Mouse (Mus musculus) MEL (cell line): ENCODE measurements at regions not wholly inside any gene's neighbourhood (a gene's known extent, or its start where the extent isn't known, plus 50 kb on each side); places are given as distances from the start of the nearest gene placed in this dataset.

ENCODE experiments used
- DNase-seq: peaks from one replicate; pipeline ENCODE4 v3.0.0; 2011; ENCODE audit warnings: low read depth, low spot score
- H3K27ac ChIP-seq: 2 replicates; pipeline ENCODE4 v1.5.1; 2012; ENCODE audit warnings: low read depth, mild to moderate bottlenecking, control low read depth, low read length, moderate library complexity; ENCODE audit not compliant: control insufficient read depth
- H3K27me3 ChIP-seq, 2 experiments: fragments of 150-350 bp in 1 of 2; sonication (generic) in 1 of 2; 2 replicates each; pipeline ENCODE4 v1.6.1; 2012; ENCODE audit warnings: low read length in 2 of 2, mild to moderate bottlenecking in 2 of 2, improper control_type of control experiment in 1 of 2, moderate library complexity in 1 of 2; ENCODE audit not compliant: insufficient read depth in 2 of 2, control insufficient read depth in 1 of 2
- H3K36me3 ChIP-seq, 2 experiments: 2 replicates each; pipeline ENCODE4 v1.6.1; 2012 to 2014; ENCODE audit warnings: low read length in 2 of 2, improper control_type of control experiment in 1 of 2, inconsistent platforms in 1 of 2, mild to moderate bottlenecking in 1 of 2; ENCODE audit not compliant: insufficient read depth in 2 of 2, control insufficient read depth in 1 of 2
- H3K4me1 ChIP-seq, 2 experiments: fragments of 150-350 bp in 1 of 2; sonication (generic) in 1 of 2; 2 replicates each; pipeline ENCODE4 v1.6.1; 2012; ENCODE audit warnings: low read length in 2 of 2, improper control_type of control experiment in 1 of 2, mild to moderate bottlenecking in 1 of 2; ENCODE audit not compliant: insufficient read depth in 2 of 2, control insufficient read depth in 1 of 2
- H3K4me3 ChIP-seq, 2 experiments: fragments of 150-350 bp in 1 of 2; sonication (generic) in 1 of 2; 2 replicates each; pipeline ENCODE4 v1.5.1; 2012; ENCODE audit warnings: low read depth in 2 of 2, low read length in 2 of 2, mild to moderate bottlenecking in 2 of 2, moderate library complexity in 2 of 2, control low read depth in 1 of 2, improper control_type of control experiment in 1 of 2; ENCODE audit not compliant: control insufficient read depth in 1 of 2, insufficient read depth in 1 of 2
- H3K79me2 ChIP-seq: 2 replicates; pipeline ENCODE4 v1.6.1; 2012; ENCODE audit warnings: mild to moderate bottlenecking, low read length, moderate library complexity; ENCODE audit not compliant: control insufficient read depth, poor library complexity, insufficient read depth
- H3K9ac ChIP-seq: 2 replicates; pipeline ENCODE4 v1.6.1; 2012; ENCODE audit warnings: low read depth, mild to moderate bottlenecking, control low read depth, low read length, moderate library complexity; ENCODE audit not compliant: control insufficient read depth, poor library complexity, severe bottlenecking
- H3K9me3 ChIP-seq: fragments of 150-350 bp; sonication (generic); replicated peaks from 2 replicates; pipeline ENCODE4 v1.6.1; 2012; ENCODE audit warnings: mild to moderate bottlenecking, low read length, improper control_type of control experiment, moderate library complexity; ENCODE audit not compliant: insufficient read depth
- CHD1 ChIP-seq: IDR thresholded peaks from 2 replicates; pipeline ENCODE4 v1.6.1; 2012; ENCODE audit warnings: low read depth, mild to moderate bottlenecking, inconsistent platforms, low read length, improper control_type of control experiment
- CHD2 ChIP-seq: IDR thresholded peaks from 2 replicates; pipeline ENCODE4 v1.6.1; 2011; ENCODE audit warnings: low read length, improper control_type of control experiment
- CTCF ChIP-seq, 3 experiments: IDR thresholded peaks in 2 of 3; conservative IDR thresholded peaks in 1 of 3; 2 replicates each; pipeline ENCODE4 v1.5.1; 2011 to 2012; ENCODE audit warnings: low read length in 3 of 3, low read depth in 2 of 3, mild to moderate bottlenecking in 2 of 3, improper control_type of control experiment in 1 of 3, inconsistent platforms in 1 of 3, mixed read lengths in 1 of 3, moderate library complexity in 1 of 3; ENCODE audit not compliant: control insufficient read depth in 1 of 3, insufficient read depth in 1 of 3, poor library complexity in 1 of 3, severe bottlenecking in 1 of 3
- ELF1 ChIP-seq: IDR thresholded peaks from 2 replicates; pipeline ENCODE4 v1.6.1; 2014; ENCODE audit warnings: low read depth, mild to moderate bottlenecking, inconsistent platforms, low read length, improper control_type of control experiment, moderate library complexity
- EP300 ChIP-seq, 2 experiments: IDR thresholded peaks; 2 replicates each; pipeline ENCODE4 v1.6.1; 2011; ENCODE audit warnings: improper control_type of control experiment in 2 of 2, low read length in 2 of 2, low read depth in 1 of 2, mild to moderate bottlenecking in 1 of 2
- ETS1 ChIP-seq: IDR thresholded peaks from 2 replicates; pipeline ENCODE4 v1.6.1; 2012; ENCODE audit warnings: low read depth, mild to moderate bottlenecking, inconsistent platforms, low read length, improper control_type of control experiment, moderate library complexity
- GATA1 ChIP-seq: IDR thresholded peaks from 2 replicates; pipeline ENCODE4 v1.6.1; 2011; ENCODE audit warnings: low read depth, low read length, improper control_type of control experiment
- HCFC1 ChIP-seq: IDR thresholded peaks from 2 replicates; pipeline ENCODE4 v1.6.1; 2012; ENCODE audit warnings: low read depth, mild to moderate bottlenecking, inconsistent platforms, low read length, improper control_type of control experiment, moderate library complexity
- JUND ChIP-seq: IDR thresholded peaks from 2 replicates; pipeline ENCODE4 v1.6.1; 2011; ENCODE audit warnings: low read depth, mild to moderate bottlenecking, improper control_type of control experiment, low read length
- MAFK ChIP-seq: IDR thresholded peaks from 2 replicates; pipeline ENCODE4 v1.6.1; 2011; ENCODE audit warnings: low read depth, mild to moderate bottlenecking, low read length, improper control_type of control experiment, borderline replicate concordance
- MEF2A ChIP-seq: IDR thresholded peaks from 2 replicates; pipeline ENCODE4 v1.6.1; 2014; ENCODE audit warnings: low read depth, mild to moderate bottlenecking, inconsistent platforms, low read length, improper control_type of control experiment; ENCODE audit not compliant: poor library complexity, insufficient replicate concordance, severe bottlenecking; ENCODE audit errors: extremely low read depth
- MYB ChIP-seq: IDR thresholded peaks from 2 replicates; pipeline ENCODE4 v1.6.1; 2011; ENCODE audit warnings: mild to moderate bottlenecking, low read depth, low read length, improper control_type of control experiment
- MYC ChIP-seq: IDR thresholded peaks from 2 replicates; pipeline ENCODE4 v1.6.1; 2011; ENCODE audit warnings: low read depth, mild to moderate bottlenecking, low read length, improper control_type of control experiment, moderate library complexity
- POLR2A ChIP-seq, 2 experiments: IDR thresholded peaks; 2 replicates each; pipeline ENCODE4 v1.6.1; 2011 to 2012; ENCODE audit warnings: low read length in 2 of 2, mild to moderate bottlenecking in 2 of 2, control low read depth in 1 of 2, improper control_type of control experiment in 1 of 2, low read depth in 1 of 2, moderate library complexity in 1 of 2; ENCODE audit not compliant: control insufficient read depth in 1 of 2, insufficient read depth in 1 of 2, poor library complexity in 1 of 2
- POLR2AphosphoS2 ChIP-seq: IDR thresholded peaks from 2 replicates; pipeline ENCODE4 v1.6.1; 2011; ENCODE audit warnings: low read length, improper control_type of control experiment
- POLR2AphosphoS5 ChIP-seq: IDR thresholded peaks from 2 replicates; pipeline ENCODE4 v1.6.1; 2012; ENCODE audit warnings: low read depth, borderline replicate concordance, mild to moderate bottlenecking, inconsistent platforms, low read length, moderate library complexity, mixed read lengths
- RAD21 ChIP-seq: IDR thresholded peaks from 2 replicates; pipeline ENCODE4 v1.6.1; 2011; ENCODE audit warnings: mild to moderate bottlenecking, low read depth, low read length, improper control_type of control experiment
- SIN3A ChIP-seq: IDR thresholded peaks from 2 replicates; pipeline ENCODE4 v1.6.1; 2012; ENCODE audit warnings: low read length, improper control_type of control experiment, inconsistent platforms
- SMC3 ChIP-seq: IDR thresholded peaks from 2 replicates; pipeline ENCODE4 v1.6.1; 2011; ENCODE audit warnings: low read depth, low read length, improper control_type of control experiment
- TBP ChIP-seq: IDR thresholded peaks from 2 replicates; pipeline ENCODE4 v1.8.0; 2011; ENCODE audit warnings: low read depth, low read length, improper control_type of control experiment
- USF1 ChIP-seq: IDR thresholded peaks from 2 replicates; pipeline ENCODE4 v1.6.1; 2014; ENCODE audit warnings: low read depth, mild to moderate bottlenecking, inconsistent platforms, low read length, improper control_type of control experiment, moderate library complexity
- USF2 ChIP-seq, 2 experiments: IDR thresholded peaks; 2 replicates each; pipeline ENCODE4 v1.6.1; 2011 to 2012; ENCODE audit warnings: improper control_type of control experiment in 2 of 2, low read length in 2 of 2, borderline replicate concordance in 1 of 2, inconsistent platforms in 1 of 2, low read depth in 1 of 2, mild to moderate bottlenecking in 1 of 2; ENCODE audit not compliant: insufficient read depth in 1 of 2
- ZKSCAN1 ChIP-seq: IDR thresholded peaks from 2 replicates; pipeline ENCODE4 v1.6.1; 2012; ENCODE audit warnings: low read depth, mild to moderate bottlenecking, inconsistent platforms, low read length, improper control_type of control experiment, moderate library complexity
- ZMIZ1 ChIP-seq: IDR thresholded peaks from 2 replicates; pipeline ENCODE4 v1.6.1; 2012; ENCODE audit warnings: low read depth, mild to moderate bottlenecking, inconsistent platforms, low read length, improper control_type of control experiment, moderate library complexity
- ZNF384 ChIP-seq: IDR thresholded peaks from 2 replicates; pipeline ENCODE4 v1.6.1; 2012; ENCODE audit warnings: low read depth, mild to moderate bottlenecking, inconsistent platforms, low read length, improper control_type of control experiment

- H3K79me2 ChIP-seq, result no peaks in the 10 kb centered on the region
- H3K9me3 ChIP-seq, result no peaks in the 10 kb centered on the region
- TF ChIP-seq CHD1 (no peak), ETS1 (no peak), CHD2 (no peak), SMC3 (no peak), USF1 (no peak), USF2 (IDR thresholded peaks at IDR 0.05; ENCODE audit: borderline replicate concordance in 1 of 2, insufficient read depth in 1 of 2, low read depth in 1 of 2, low read length in 2 of 2) (no peak), ELF1 (no peak), MYC (no peak), RAD21 (no peak), POLR2AphosphoS5 (no peak), TBP (no peak), MAFK (no peak), POLR2AphosphoS2 (no peak), EP300 (IDR thresholded peaks at IDR 0.05; ENCODE audit: low read depth in 1 of 2, low read length in 2 of 2) (no peak), ZNF384 (no peak), HCFC1 (no peak), POLR2A (IDR thresholded peaks at IDR 0.05; ENCODE audit: control insufficient read depth in 1 of 2, insufficient read depth in 1 of 2, low read depth in 1 of 2, low read length in 2 of 2, poor library complexity in 1 of 2) (no peak), SIN3A (no peak)
- no peak overlapping the region for H3K4me3 ChIP-seq
- no peak for DNase-seq
- no peaks in the 10 kb centered on the region for H3K27me3 ChIP-seq
- H3K9ac ChIP-seq, result no peak overlapping the region
- H3K27ac ChIP-seq, result no peak overlapping the region
- no peaks in the 10 kb centered on the region for H3K4me1 ChIP-seq
- H3K36me3 ChIP-seq, result no peaks in the 10 kb centered on the region
Measured at GRCm38 (mm10) chr9:47176044-47176443, 177.5 kb downstream of the Gm4791 start.

GRCm38 (mm10) chr9:47218101-47218500 lies 219.6 kb downstream of the Gm4791 start:
- Histone ChIP-seq H3K4me1 (no peaks in the 10 kb centered on the region), H3K79me2 (no peaks in the 10 kb centered on the region), H3K27me3 (no peaks in the 10 kb centered on the region), H3K9me3 (no peaks in the 10 kb centered on the region), H3K9ac (no peak overlapping the region), H3K27ac (no peak overlapping the region), H3K36me3 (peaks cover 0 to 1% of the 10 kb centered on the region in 2 experiments; a peak in 2 of 4 replicates), H3K4me3 (no peak overlapping the region)
- TF ChIP-seq CTCF (IDR thresholded peaks at IDR 0.05 in 2 of 3, conservative IDR thresholded peaks at IDR 0.05 in 1 of 3; ENCODE audit: control insufficient read depth in 1 of 3, insufficient read depth in 1 of 3, low read depth in 2 of 3, low read length in 3 of 3, poor library complexity in 1 of 3, severe bottlenecking in 1 of 3) (no peak), GATA1 (no peak), CHD2 (no peak), JUND (no peak), USF1 (no peak), ZMIZ1 (no peak), MEF2A (no peak), RAD21 (no peak), SIN3A (no peak), MYB (no peak), ZKSCAN1 (no peak)
- no peak for DNase-seq
